Mouse (Mus musculus) adrenal gland (tissue): ENCODE data around the gene Sfr1.

Experiments used
- intact Hi-C: fragments of 180-260 bp; cut with DNase I; formaldehyde crosslinking; loops from one replicate; pipeline ENCODE4 v1.15.1; 2025
- long read RNA-seq, 2 experiments: library from polyadenylated mRNA; unstranded; transcript quantifications; one replicate each; pipeline ENCODE4 v2.0.0; 2020; ENCODE audit warnings: borderline replicate concordance in 1 of 2; ENCODE audit not compliant: insufficient replicate concordance in 1 of 2

The Sfr1 gene
- long read RNA-seq, experiment 1, transcript Sfr1-201 (4 exons, 1,657 nt) = major isoform, 93 of 148 reads
- long read RNA-seq, experiment 1, partial matches to known transcripts = 45 of 148 reads
- long read RNA-seq, experiment 1, other reads (novel, unspliced or antisense) = 10 of 148 reads
- long read RNA-seq, experiment 2, transcript Sfr1-201 (4 exons, 1,657 nt) = major isoform, 72 of 170 reads
- long read RNA-seq, experiment 2, partial matches to known transcripts = 92 of 170 reads
- long read RNA-seq, experiment 2, other reads (novel, unspliced or antisense) = 6 of 170 reads

DNA sequence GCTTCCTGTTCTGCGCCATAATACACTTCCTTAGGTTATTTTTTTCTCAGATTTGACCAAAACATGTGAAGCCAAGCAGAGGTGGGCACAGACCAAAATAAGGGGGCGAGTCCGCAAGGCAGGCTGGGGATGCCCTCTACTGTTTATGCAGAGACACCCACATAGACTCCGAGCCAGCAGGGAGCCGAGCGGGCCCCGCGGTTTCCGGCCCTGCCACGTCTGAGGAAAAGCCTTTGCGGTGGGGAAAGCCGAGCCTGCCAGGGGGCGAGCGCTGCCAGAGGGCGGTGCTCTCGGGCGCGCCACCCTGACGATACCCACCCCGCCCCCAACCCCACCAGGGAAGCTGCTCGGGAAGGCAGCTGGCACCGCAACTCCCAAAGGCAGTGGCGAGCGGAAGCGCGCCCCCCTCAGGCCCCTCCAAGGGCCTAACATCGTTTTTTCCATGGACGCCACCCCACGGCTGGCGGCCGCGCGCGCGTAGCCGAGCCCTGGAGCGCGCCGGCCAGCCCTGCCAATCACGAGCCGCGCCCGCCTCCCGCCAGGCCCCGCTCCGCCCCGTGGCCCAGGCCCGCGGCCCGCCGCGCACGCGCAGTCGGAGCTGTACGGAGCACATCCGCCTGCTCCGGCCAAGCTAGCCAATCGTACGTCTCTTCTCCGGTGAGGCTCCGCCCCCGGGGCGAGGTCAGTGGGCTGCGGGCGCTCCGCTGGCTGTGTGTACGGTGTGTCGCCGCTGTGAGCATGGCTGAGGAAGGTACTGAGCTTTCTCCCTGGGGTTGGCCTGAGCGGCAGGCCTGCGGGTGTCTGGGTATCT lies at the start of gene Sfr1:
Gene Sfr1, plus strand, starts transcription at position 612 of the 811 bp plus-strand sequence.
- intact Hi-C loops = loop anchor here (10.0 kb wide), 1 partner anchor 216 kb away; no protein-coding TSS in a partner anchor

DNA sequence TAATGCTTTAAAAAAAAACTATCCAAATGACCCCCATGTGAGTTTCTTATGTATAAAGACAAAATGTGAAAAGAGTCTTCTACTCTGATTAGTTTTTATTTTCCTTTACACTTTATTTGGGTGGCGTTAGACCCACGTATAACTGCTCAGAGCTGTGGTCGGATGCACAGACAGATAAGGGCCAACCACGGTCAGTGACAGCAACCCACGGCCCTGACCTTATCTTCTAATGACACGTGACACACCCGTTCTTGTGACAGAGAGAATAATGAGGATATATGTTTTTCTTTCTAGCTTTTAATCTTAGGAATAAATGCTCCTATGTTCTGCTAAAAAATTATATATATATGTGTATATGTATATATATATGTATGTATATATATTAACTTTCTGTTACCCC lies 41.9 kb upstream of the Sfr1 start:
- intact Hi-C loops = no loop called here

DNA sequence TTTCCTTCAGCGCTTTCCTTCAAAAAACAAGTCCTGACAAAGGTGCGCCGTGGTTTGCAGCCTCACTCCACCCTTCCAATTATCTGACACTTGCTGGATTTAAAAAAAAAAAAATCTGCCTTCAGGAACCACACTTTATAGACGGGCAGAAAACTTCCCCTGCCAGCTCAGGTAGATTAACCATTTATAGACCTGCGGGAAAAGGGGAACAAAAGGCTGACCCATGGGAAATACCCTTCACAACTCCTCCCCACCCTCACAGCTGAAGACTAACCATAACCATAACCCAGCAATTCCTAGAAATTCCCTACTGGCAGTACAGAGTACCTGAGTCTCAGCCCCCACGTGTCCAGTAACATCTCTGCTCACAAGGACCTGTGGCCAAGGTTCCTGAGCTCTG lies 39.5 kb upstream of the Sfr1 start, which contains the start of gene Col17a1:
Gene Col17a1, minus strand, starts transcription at position 101 of the 400 bp plus-strand sequence.
- intact Hi-C loops = no loop called here

DNA sequence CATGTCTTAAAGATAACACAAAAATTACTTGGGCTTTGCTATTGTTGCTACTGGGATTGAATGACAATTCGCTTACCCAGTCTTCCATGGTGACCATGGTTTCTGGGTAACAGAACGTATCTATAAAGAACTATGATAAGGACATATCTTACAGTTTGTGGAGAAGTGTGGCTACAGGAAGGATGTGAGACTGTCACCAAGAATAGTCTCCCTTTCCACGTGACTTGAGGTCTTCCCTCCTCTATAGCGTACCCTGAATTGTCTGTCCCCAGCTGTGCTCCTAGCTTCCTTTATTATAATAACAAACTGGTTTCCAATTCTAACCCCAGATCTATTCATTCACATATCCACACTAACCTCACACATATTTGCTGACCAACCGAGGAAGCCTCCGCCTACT lies 35.8 kb upstream of the Sfr1 start:
- intact Hi-C loops = no loop called here

GRCm38 (mm10) chr19:47696411-47696810 lies 35.1 kb upstream of the Sfr1 start:
- intact Hi-C loops = no loop called here

- intact Hi-C loops = no loop called here
These were observed 34.4 kb upstream of the Sfr1 start for GRCm38 (mm10) chr19:47697067-47697466.

GRCm38 (mm10) chr19:47698266-47698665 lies 33.2 kb upstream of the Sfr1 start:
- intact Hi-C loops = no loop called here

GRCm38 (mm10) chr19:47699743-47700142 lies 31.7 kb upstream of the Sfr1 start:
- intact Hi-C loops = no loop called here

- intact Hi-C loops = no loop called here
These were observed 31.0 kb upstream of the Sfr1 start for GRCm38 (mm10) chr19:47700509-47700908.

GRCm38 (mm10) chr19:47705080-47705771 lies 26.3 kb upstream of the Sfr1 start:
- intact Hi-C loops = no loop called here

DNA sequence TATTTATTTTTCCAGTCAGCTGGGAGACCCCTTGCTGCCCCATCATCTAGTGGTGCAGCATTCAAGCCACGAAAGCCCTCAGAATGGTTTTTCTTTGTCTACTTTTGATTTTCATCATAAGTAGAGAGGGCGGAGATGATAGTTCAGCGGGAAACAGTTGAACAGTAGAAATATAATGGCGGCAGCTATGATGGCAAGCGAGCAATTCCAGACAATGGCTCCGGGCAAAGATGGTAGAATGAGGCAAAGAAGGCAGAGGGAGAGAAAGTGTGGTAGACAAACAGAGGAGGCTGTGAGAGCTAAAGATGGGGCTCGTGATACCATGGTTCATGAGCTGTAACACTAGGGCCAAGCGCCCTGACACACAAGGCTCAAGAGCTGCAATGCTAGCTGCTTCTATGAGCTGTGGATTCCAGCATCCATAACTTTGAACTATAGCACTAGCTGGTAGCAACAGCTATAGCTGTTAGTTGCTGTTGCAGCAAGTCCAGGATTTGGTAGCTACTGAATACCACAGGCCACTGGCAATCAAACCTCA lies 25.6 kb upstream of the Sfr1 start:
- intact Hi-C loops = no loop called here

DNA sequence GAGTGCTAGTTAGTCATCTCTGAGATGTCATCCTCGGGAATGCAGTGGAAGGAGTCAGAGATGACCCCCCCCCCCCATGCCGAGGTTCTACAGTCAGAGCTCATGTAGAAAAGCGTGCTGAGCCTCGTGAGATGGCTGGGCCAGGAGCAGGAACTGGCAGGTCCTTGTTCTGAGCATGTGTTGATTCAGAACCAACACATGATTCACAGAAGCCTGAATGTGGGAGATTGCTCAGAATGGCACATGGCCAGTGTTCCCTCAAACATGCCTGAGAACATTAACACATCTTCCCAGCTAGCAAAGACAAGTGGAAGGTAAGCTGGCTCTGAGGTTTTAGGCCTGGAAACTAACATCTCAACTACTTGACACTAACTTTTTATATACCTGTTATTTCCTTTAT lies 21.1 kb upstream of the Sfr1 start:
- intact Hi-C loops = no loop called here

- intact Hi-C loops = no loop called here
These were observed 18.0 kb upstream of the Sfr1 start for GRCm38 (mm10) chr19:47713457-47713856.

- intact Hi-C loops = no loop called here
These were observed 15.3 kb upstream of the Sfr1 start for GRCm38 (mm10) chr19:47716144-47716543.

DNA sequence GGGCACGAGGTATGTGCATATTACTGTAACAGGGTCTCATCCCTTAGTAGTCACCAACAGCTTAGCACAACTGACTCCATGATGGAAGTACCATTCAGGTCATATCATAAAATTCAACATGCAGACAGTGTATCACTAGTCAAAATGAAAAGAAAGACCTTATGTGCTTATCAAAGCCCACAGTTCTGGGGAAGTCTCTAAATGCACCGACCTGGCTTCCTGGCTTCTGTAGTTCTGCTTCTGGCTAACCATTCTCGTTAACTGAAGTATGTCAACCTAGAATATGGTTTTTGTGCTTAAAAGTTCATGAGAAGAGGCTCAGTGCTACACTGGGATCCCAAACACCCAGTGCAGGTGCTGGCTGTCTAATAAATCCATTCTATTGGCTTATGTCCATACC lies 12.3 kb upstream of the Sfr1 start:
- intact Hi-C loops = no loop called here

GRCm38 (mm10) chr19:47722471-47722870 lies 9.0 kb upstream of the Sfr1 start:
- intact Hi-C loops = no loop called here

GRCm38 (mm10) chr19:47724903-47725302 lies 6.6 kb upstream of the Sfr1 start:
- intact Hi-C loops = no loop called here

DNA sequence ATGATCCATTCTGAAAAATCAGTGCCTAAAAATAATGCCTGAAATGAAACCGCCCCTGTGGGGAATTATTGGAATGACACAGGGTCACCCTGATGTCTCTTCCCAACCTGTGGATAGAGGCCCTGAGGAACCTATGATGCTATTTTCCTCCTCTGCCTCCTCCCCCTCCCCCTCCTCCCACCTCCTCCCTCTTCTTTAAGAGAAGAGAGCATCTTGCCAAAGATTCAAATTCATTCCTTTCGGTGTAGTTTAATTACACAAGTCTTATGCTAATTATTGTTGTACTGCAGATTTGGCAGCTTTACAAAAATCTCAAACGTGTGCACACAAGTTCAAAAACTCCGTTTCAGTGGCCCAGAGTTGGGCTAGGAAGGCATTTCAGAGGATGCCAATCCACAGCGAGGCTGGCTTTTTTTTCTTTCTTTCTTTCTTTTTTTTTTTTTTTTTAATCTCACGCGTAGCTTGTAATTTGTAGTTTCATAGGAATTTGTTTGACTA lies 5.8 kb upstream of the Sfr1 start:
- intact Hi-C loops = no loop called here

GRCm38 (mm10) chr19:47730691-47731070 lies 801 bp upstream of the Sfr1 start:
- intact Hi-C loops = loop anchor here (10.0 kb wide), 1 partner anchor 216 kb away; no protein-coding TSS in a partner anchor

GRCm38 (mm10) chr19:47731931-47732330 lies 449 bp downstream of the Sfr1 start:
- intact Hi-C loops = loop anchor here (10.0 kb wide), 1 partner anchor 217 kb away; no protein-coding TSS in a partner anchor

DNA sequence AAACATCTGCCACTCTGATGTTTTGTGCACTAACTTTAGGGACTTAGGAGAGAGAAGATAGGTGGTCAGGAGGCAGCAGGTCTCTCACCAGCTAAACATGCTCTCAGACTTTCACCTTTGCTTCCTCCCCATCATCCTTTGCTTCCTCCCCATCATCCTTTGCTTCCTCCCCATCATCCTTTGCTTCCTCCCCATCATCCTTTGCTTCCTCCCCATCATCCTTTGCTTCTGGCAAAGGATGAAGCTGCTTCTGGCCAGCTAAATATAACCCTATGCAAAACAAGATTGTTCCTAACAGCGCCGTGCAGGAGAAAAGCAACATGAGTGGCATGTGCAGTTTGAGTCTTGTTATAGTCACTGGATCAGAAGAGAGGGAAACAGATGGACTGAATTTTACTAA lies 15.6 kb downstream of the Sfr1 start:
- intact Hi-C loops = no loop called here
